Mouse (Mus musculus): ENCODE measurements around the gene Ica1.

GRCm38 (mm10) chr6:8669343-8669742 is 108.9 kb downstream of the Ica1 start:
- TF ChIP-seq CTCF (IDR thresholded peaks at IDR 0.05; ENCODE audit: borderline replicate concordance, extremely low read depth, insufficient read depth, insufficient read length), result no peak
- TF ChIP-seq POLR2A (IDR thresholded peaks at IDR 0.05; ENCODE audit: borderline replicate concordance, extremely low read depth, insufficient read depth, insufficient read length, poor library complexity, severe bottlenecking), result no peak

Data from brain, embryonic 14.5 days (tissue).